Mouse (Mus musculus): Measurements from ENCODE around the gene Pnliprp2. TPM values are rescaled to one million over a fixed set of nuclear protein-coding genes. Genes with fewer than 3 reads are reported as not detected.
A peak's percentile ranks its signal among the peaks of the same experiment; 100 is the strongest.

Pnliprp2 gene
- total and polyA plus RNA-seq, 3 experiments = not detected

- H3K27ac ChIP-seq (ENCODE audit: control insufficient read depth, low read depth, low read length) = no peak overlapping the region
- H3K4me1 ChIP-seq (ENCODE audit: control insufficient read depth in 1 of 2, insufficient read depth in 2 of 2, low read length in 2 of 2) = no peaks in the 10 kb centered on the region
- TF ChIP-seq SMC3 (IDR thresholded peaks at IDR 0.05; ENCODE audit: low read depth, low read length) = peak; percentile 36
- no peak for TF ChIP-seq RCOR1 (IDR thresholded peaks at IDR 0.05; ENCODE audit: low read depth, low read length)
- no peak for TF ChIP-seq POLR2A (IDR thresholded peaks at IDR 0.05; ENCODE audit: control insufficient read depth in 1 of 2, insufficient read depth in 1 of 2, low read depth in 1 of 2, low read length in 2 of 2, poor library complexity in 1 of 2)
- peak; percentile 18 for TF ChIP-seq RAD21 (IDR thresholded peaks at IDR 0.05; ENCODE audit: low read depth, low read length)
- TF ChIP-seq CTCF (IDR thresholded peaks at IDR 0.05 in 2 of 3, conservative IDR thresholded peaks at IDR 0.05 in 1 of 3; ENCODE audit: control insufficient read depth in 1 of 3, insufficient read depth in 1 of 3, low read depth in 2 of 3, low read length in 3 of 3, poor library complexity in 1 of 3, severe bottlenecking in 1 of 3) = peak; percentile 28 to 49 (median 35)
These were observed 46.8 kb downstream of the Pnliprp2 start for GRCm38 (mm10) chr19:58806364-58806763.

GRCm38 (mm10) chr19:58808864-58809263 lies 49.3 kb downstream of the Pnliprp2 start:
- H3K9ac ChIP-seq (ENCODE audit: control insufficient read depth, low read depth, low read length, poor library complexity, severe bottlenecking) = no peak overlapping the region
- no peaks in the 10 kb centered on the region for H3K27me3 ChIP-seq (ENCODE audit: control insufficient read depth in 1 of 2, insufficient read depth in 2 of 2, low read length in 2 of 2)
- H3K4me3 ChIP-seq (ENCODE audit: control insufficient read depth in 1 of 2, insufficient read depth in 1 of 2, low read depth in 2 of 2, low read length in 2 of 2) = no peak overlapping the region
- H3K9me3 ChIP-seq (replicated peaks; ENCODE audit: insufficient read depth, low read length) = no peaks in the 10 kb centered on the region
- H3K27ac ChIP-seq (ENCODE audit: control insufficient read depth, low read depth, low read length) = no peak overlapping the region
- H3K36me3 ChIP-seq (ENCODE audit: control insufficient read depth in 1 of 2, insufficient read depth in 2 of 2, low read length in 2 of 2) = no peaks in the 10 kb centered on the region
- TF ChIP-seq ZC3H11A (IDR thresholded peaks at IDR 0.05; ENCODE audit: low read depth, low read length) = no peak
- TF ChIP-seq MAZ (IDR thresholded peaks at IDR 0.05; ENCODE audit: low read depth, low read length) = no peak
- no peak for TF ChIP-seq POLR2AphosphoS2 (IDR thresholded peaks at IDR 0.05; ENCODE audit: low read length)
- no peak for TF ChIP-seq SMC3 (IDR thresholded peaks at IDR 0.05; ENCODE audit: low read depth, low read length)
- no peak for TF ChIP-seq USF2 (IDR thresholded peaks at IDR 0.05; ENCODE audit: borderline replicate concordance in 1 of 2, insufficient read depth in 1 of 2, low read depth in 1 of 2, low read length in 2 of 2)
- no peak for TF ChIP-seq CTCF (IDR thresholded peaks at IDR 0.05 in 2 of 3, conservative IDR thresholded peaks at IDR 0.05 in 1 of 3; ENCODE audit: control insufficient read depth in 1 of 3, insufficient read depth in 1 of 3, low read depth in 2 of 3, low read length in 3 of 3, poor library complexity in 1 of 3, severe bottlenecking in 1 of 3)
- TF ChIP-seq MYB (IDR thresholded peaks at IDR 0.05; ENCODE audit: low read depth, low read length) = no peak
- TF ChIP-seq MEF2A (IDR thresholded peaks at IDR 0.05; ENCODE audit: extremely low read depth, insufficient replicate concordance, low read depth, low read length, poor library complexity, severe bottlenecking) = no peak
- TF ChIP-seq CHD1 (IDR thresholded peaks at IDR 0.05; ENCODE audit: low read depth, low read length) = no peak
- no peaks in the 10 kb centered on the region for H3K4me1 ChIP-seq (ENCODE audit: control insufficient read depth in 1 of 2, insufficient read depth in 2 of 2, low read length in 2 of 2)
- DNase-seq (ENCODE audit: low read depth, low spot score) = no peak
- no peaks in the 10 kb centered on the region for H3K79me2 ChIP-seq (ENCODE audit: control insufficient read depth, insufficient read depth, low read length, poor library complexity)

More at GRCm38 (mm10) chr19:58806364-58806763, 46.8 kb downstream of the Pnliprp2 start:
- Histone ChIP-seq H3K79me2 (ENCODE audit: control insufficient read depth, insufficient read depth, low read length, poor library complexity) (no peaks in the 10 kb centered on the region), H3K27me3 (ENCODE audit: control insufficient read depth in 1 of 2, insufficient read depth in 2 of 2, low read length in 2 of 2) (no peaks in the 10 kb centered on the region), H3K4me3 (ENCODE audit: control insufficient read depth in 1 of 2, insufficient read depth in 1 of 2, low read depth in 2 of 2, low read length in 2 of 2) (no peak overlapping the region), H3K36me3 (ENCODE audit: control insufficient read depth in 1 of 2, insufficient read depth in 2 of 2, low read length in 2 of 2) (no peaks in the 10 kb centered on the region), H3K9me3 (replicated peaks; ENCODE audit: insufficient read depth, low read length) (no peaks in the 10 kb centered on the region), H3K9ac (ENCODE audit: control insufficient read depth, low read depth, low read length, poor library complexity, severe bottlenecking) (no peak overlapping the region)
- no peak for DNase-seq (ENCODE audit: low read depth, low spot score)

- Histone ChIP-seq H3K27ac (ENCODE audit: control insufficient read depth, low read depth, low read length) (no peak overlapping the region), H3K79me2 (ENCODE audit: control insufficient read depth, insufficient read depth, low read length, poor library complexity) (no peaks in the 10 kb centered on the region), H3K27me3 (ENCODE audit: control insufficient read depth in 1 of 2, insufficient read depth in 2 of 2, low read length in 2 of 2) (no peaks in the 10 kb centered on the region), H3K9ac (ENCODE audit: control insufficient read depth, low read depth, low read length, poor library complexity, severe bottlenecking) (no peak overlapping the region), H3K9me3 (replicated peaks; ENCODE audit: insufficient read depth, low read length) (no peaks in the 10 kb centered on the region), H3K4me1 (ENCODE audit: control insufficient read depth in 1 of 2, insufficient read depth in 2 of 2, low read length in 2 of 2) (no peaks in the 10 kb centered on the region), H3K4me3 (ENCODE audit: control insufficient read depth in 1 of 2, insufficient read depth in 1 of 2, low read depth in 2 of 2, low read length in 2 of 2) (no peak overlapping the region), H3K36me3 (ENCODE audit: control insufficient read depth in 1 of 2, insufficient read depth in 2 of 2, low read length in 2 of 2) (no peaks in the 10 kb centered on the region)
- DNase-seq (ENCODE audit: low read depth, low spot score) = no peak
- TF ChIP-seq RAD21 (IDR thresholded peaks at IDR 0.05; ENCODE audit: low read depth, low read length) = no peak
- TF ChIP-seq ZMIZ1 (IDR thresholded peaks at IDR 0.05; ENCODE audit: low read depth, low read length) = no peak
- no peak for TF ChIP-seq ZKSCAN1 (IDR thresholded peaks at IDR 0.05; ENCODE audit: low read depth, low read length)
- no peak for TF ChIP-seq HCFC1 (IDR thresholded peaks at IDR 0.05; ENCODE audit: low read depth, low read length)
- TF ChIP-seq MEF2A (IDR thresholded peaks at IDR 0.05; ENCODE audit: extremely low read depth, insufficient replicate concordance, low read depth, low read length, poor library complexity, severe bottlenecking) = no peak
- TF ChIP-seq RCOR1 (IDR thresholded peaks at IDR 0.05; ENCODE audit: low read depth, low read length) = no peak
- TF ChIP-seq MYC (IDR thresholded peaks at IDR 0.05; ENCODE audit: low read depth, low read length) = no peak
- no peak for TF ChIP-seq ZC3H11A (IDR thresholded peaks at IDR 0.05; ENCODE audit: low read depth, low read length)
- TF ChIP-seq NELFE (IDR thresholded peaks at IDR 0.05; ENCODE audit: low read depth, low read length) = no peak
These were observed 51.0 kb downstream of the Pnliprp2 start for GRCm38 (mm10) chr19:58810536-58810935.
